Mouse (Mus musculus) neural tube, embryonic 14.5 days (tissue): ENCODE results near the gene Nt5c3. TPM values are rescaled to one million over a fixed set of nuclear protein-coding genes. Genes with fewer than 3 reads are reported as not detected.
A peak's percentile ranks its signal among the peaks of the same experiment; 100 is the strongest.

Source experiments
- ATAC-seq: fragments of 200-750 bp; cut with Nextera tagmentation; 2 replicates; pipeline ENCODE4 v1.8.0; 2017; ENCODE audit warnings: low read depth, mild to moderate bottlenecking, moderate TSS enrichment, moderate library complexity
- H3K27ac ChIP-seq: fragments of 300-500 bp; sonication (generic); 2 replicates; pipeline ENCODE4 v1.5.1; 2014; ENCODE audit warnings: low read depth, mild to moderate bottlenecking, control low read depth, low read length, moderate library complexity, mixed read lengths
- H3K27me3 ChIP-seq: fragments of 300-500 bp; sonication (generic); 2 replicates; pipeline ENCODE4 v1.6.1; 2014; ENCODE audit warnings: low read length; ENCODE audit not compliant: control insufficient read depth, insufficient read depth
- H3K36me3 ChIP-seq: fragments of 300-500 bp; sonication (generic); 2 replicates; pipeline ENCODE4 v1.6.1; 2014; ENCODE audit warnings: low read length, mixed read lengths; ENCODE audit not compliant: control insufficient read depth, insufficient read depth
- H3K4me1 ChIP-seq: fragments of 300-500 bp; sonication (generic); 2 replicates; pipeline ENCODE4 v1.6.1; 2014; ENCODE audit warnings: low read length; ENCODE audit not compliant: control insufficient read depth, insufficient read depth
- H3K4me2 ChIP-seq: fragments of 300-500 bp; sonication (generic); 2 replicates; pipeline ENCODE4 v1.6.1; 2014; ENCODE audit warnings: mild to moderate bottlenecking, low read depth, low read length, control low read depth
- H3K4me3 ChIP-seq: fragments of 300-500 bp; sonication (generic); 2 replicates; pipeline ENCODE4 v1.5.1; 2014; ENCODE audit warnings: low read depth, low read length, control low read depth, mixed read lengths
- H3K9ac ChIP-seq: fragments of 300-500 bp; sonication (generic); replicated peaks from 2 replicates; pipeline ENCODE4 v1.6.1; 2014; ENCODE audit warnings: low read depth, mild to moderate bottlenecking, control low read depth, low read length, mixed read lengths
- H3K9me3 ChIP-seq: fragments of 300-500 bp; sonication (generic); 2 replicates; pipeline ENCODE4 v1.6.1; 2016; ENCODE audit warnings: low read length; ENCODE audit not compliant: control insufficient read depth
- WGBS: fragments of 180-500 bp; shearing (Covaris S2); extraction: QIAGEN DNeasy Blood & Tissue Kit; methylation state at CpG from one replicate; pipeline ENCODE4 v1.1.7; 2014; 5-methylcytosine and 5-hydroxymethylcytosine counted together
- polyA plus RNA-seq: library from polyadenylated mRNA; unstranded; fragments of >200 nt; fragmentation: Nextera tagmentation; extraction: Ambion mirVana; gene quantifications from 2 replicates; pipeline ENCODE4 v1.2.1, GENCODE M21; 2014

Nt5c3 gene
- polyA plus RNA-seq, 1 experiment from 2014 or later: 180 TPM

DNA sequence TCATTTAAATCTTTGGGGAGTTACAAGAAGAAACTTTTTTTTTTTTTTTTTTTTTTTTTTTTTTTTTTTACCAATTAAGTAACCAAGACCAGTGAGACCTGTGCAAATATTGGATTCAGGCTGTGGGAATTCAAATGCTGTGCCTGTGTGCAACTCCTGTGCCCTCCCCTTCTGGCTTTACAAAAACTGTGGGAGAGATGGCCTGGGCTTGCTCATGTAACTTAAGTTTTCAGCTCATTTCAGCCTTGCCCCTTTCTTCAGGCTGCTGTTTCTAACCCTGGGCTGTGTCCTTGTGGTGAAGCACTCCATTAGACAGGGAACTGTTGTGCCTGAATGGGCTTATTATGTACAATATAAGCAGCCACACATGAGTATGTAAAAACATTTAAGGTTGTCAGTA, 90.9 kb downstream of the Nt5c3 start:
- Histone ChIP-seq H3K4me2 (peak overlapping the region; percentile 89), H3K27ac (no peak overlapping the region), H3K9ac (no peak overlapping the region), H3K9me3 (no peaks in the 10 kb centered on the region), H3K4me3 (peak overlapping the region; percentile 50; the same call in 1 of the 2 replicates), H3K4me1 (no peaks in the 10 kb centered on the region), H3K36me3 (no peaks in the 10 kb centered on the region), H3K27me3 (no peaks in the 10 kb centered on the region)
- ATAC-seq: no peak

DNA sequence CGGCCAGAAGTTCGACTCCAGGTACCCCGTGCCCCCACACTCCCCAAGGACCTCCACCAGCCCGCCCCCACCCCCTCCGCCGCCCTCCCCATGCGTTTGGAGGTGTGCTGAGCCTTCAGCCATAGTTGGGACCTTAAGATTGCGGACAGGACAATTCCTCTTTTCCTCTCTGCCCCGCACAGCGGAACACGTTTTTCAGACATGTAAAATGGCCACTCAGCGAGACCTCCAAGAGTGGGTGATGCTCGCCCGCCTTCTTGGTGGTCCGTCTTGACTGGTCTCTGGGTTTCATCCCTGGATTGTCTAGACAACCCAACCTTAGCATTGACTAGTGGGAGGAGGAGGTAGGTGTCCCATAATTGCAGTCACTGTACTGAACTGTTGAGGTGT, 91.3 kb downstream of the Nt5c3 start:
- Histone ChIP-seq H3K27ac (no peak overlapping the region), H3K4me2 (peak overlapping the region; percentile 89), H3K4me1 (no peaks in the 10 kb centered on the region), H3K4me3 (peak overlapping the region; percentile 50), H3K9me3 (no peaks in the 10 kb centered on the region), H3K36me3 (no peaks in the 10 kb centered on the region), H3K9ac (peak overlapping the region; percentile 68), H3K27me3 (no peaks in the 10 kb centered on the region)
- 0 out of 2 replicates have a peak, but pooled peaks have one; percentile 26 for ATAC-seq
- WGBS: 3% methylated on average over 14 of the region's 15 CpGs

Other genes starting within 250 kb of the Nt5c3 start
- 76.4 and 82.2 TPM in 2 replicates for gene Lsm5, start 219.2 kb downstream of the Nt5c3 start, polyA plus RNA-seq
- 50.0 and 54.4 TPM in 2 replicates for gene Avl9, start 209.0 kb downstream of the Nt5c3 start, polyA plus RNA-seq
- gene Kbtbd2, start 126.1 kb downstream of the Nt5c3 start, polyA plus RNA-seq: 32.8 and 35.4 TPM in 2 replicates
- 20.2 and 47.5 TPM in 2 replicates for gene Fkbp9, start 91.9 kb downstream of the Nt5c3 start, polyA plus RNA-seq
- 0.64 and 0.93 TPM in 2 replicates for gene Vmn1r4, start 83 bp upstream of the Nt5c3 start, polyA plus RNA-seq
- not detected in 2 replicates for gene Vmn1r5, start 46.3 kb upstream of the Nt5c3 start, polyA plus RNA-seq
- gene Vmn1r6, start 73.3 kb upstream of the Nt5c3 start, polyA plus RNA-seq: not detected in 2 replicates
- not detected in 2 replicates for gene Vmn1r7, start 101.4 kb upstream of the Nt5c3 start, polyA plus RNA-seq
- gene Vmn1r8, start 108.4 kb upstream of the Nt5c3 start, polyA plus RNA-seq: not detected in 2 replicates
- not detected in 2 replicates for gene Vmn1r9, start 142.9 kb upstream of the Nt5c3 start, polyA plus RNA-seq
- gene Vmn1r10, start 185.5 kb upstream of the Nt5c3 start, polyA plus RNA-seq: not detected in 2 replicates
- not detected in 2 replicates for gene Vmn1r11, start 209.5 kb upstream of the Nt5c3 start, polyA plus RNA-seq
- gene Vmn1r12, start 233.0 kb upstream of the Nt5c3 start, polyA plus RNA-seq: not detected in 2 replicates